Mouse (Mus musculus) liver, embryonic 18 days (tissue): Measurements from ENCODE around the gene Tectb. TPM values are rescaled to one million over a fixed set of nuclear protein-coding genes. Genes with fewer than 3 reads are reported as not detected.

Experiments
- polyA plus RNA-seq: library from polyadenylated mRNA; depleted of rRNA; stranded (reverse); fragments of >200 nt; gene quantifications from 2 replicates; pipeline ENCODE4 v1.2.3, GENCODE M21; 2012; rRNA removed

The Tectb gene
- 0.42 and 0.49 TPM in 2 replicates for polyA plus RNA-seq

GRCm38 (mm10) chr19:55180433-55180832 is at the start of gene Tectb:
Tectb (plus strand) TSS chr19:55180733.

GRCm38 (mm10) chr19:55241186-55241645 is 60.7 kb downstream of the Tectb start, which contains the start of gene Gucy2g:
Gucy2g (minus strand) TSS chr19:55241236.

Other genes with a start within 250 kb of the Tectb start
- 54.6 and 75.6 TPM in 2 replicates for gene Gpam, start 53.5 kb upstream of the Tectb start, polyA plus RNA-seq
- gene Gucy2g, start 60.5 kb downstream of the Tectb start, polyA plus RNA-seq, result 0.01 and 0.02 TPM in 2 replicates
- 212 and 362 TPM in 2 replicates for gene Acsl5, start 71.2 kb downstream of the Tectb start, polyA plus RNA-seq
- gene Zdhhc6, start 135.3 kb downstream of the Tectb start, polyA plus RNA-seq, result 12.7 and 14.5 TPM in 2 replicates
- gene Vti1a, start 135.6 kb downstream of the Tectb start, polyA plus RNA-seq, result 5.0 and 5.5 TPM in 2 replicates